Mouse (Mus musculus): Measurements from ENCODE around the gene Gm3526.
"Not testable (repeated sequence)": the region's sequence is repeated elsewhere in the genome, so short reads cannot be mapped to it uniquely, and the experiment has no call there.

Gene Gm3526

GRCm38 (mm10) chr14:5260480-5260879 is at the start of gene Gm3526:
TSS of gene Gm3526 (minus strand) at chr14:5260580.
- not testable (repeated sequence) for DNase-seq (ENCODE audit: low read depth in 2 of 2, low spot score in 2 of 2)

Measured in CD8-positive naive resting alpha-beta T cell, adult 2 months (primary cell).